Mouse (Mus musculus) thymus, adult 2 months (tissue): ENCODE data around the gene Znrf2. TPM values are rescaled to one million over a fixed set of nuclear protein-coding genes. Genes with fewer than 3 reads are reported as not detected.

ENCODE experiments used
- DNase-seq: peaks from one replicate; pipeline ENCODE4 v3.0.0; 2021
- H3K27ac ChIP-seq: fragments of 200-500 bp; 2 replicates; pipeline ENCODE4 v1.5.1; 2012; ENCODE audit warnings: low read length, control low read depth; ENCODE audit not compliant: control insufficient read depth, insufficient read depth
- H3K27me3 ChIP-seq: fragments of 200-500 bp; 2 replicates; pipeline ENCODE4 v1.6.1; 2012; ENCODE audit warnings: mild to moderate bottlenecking, low read length, moderate library complexity, mixed read lengths; ENCODE audit not compliant: control insufficient read depth, insufficient read depth
- H3K36me3 ChIP-seq: fragments of 200-500 bp; 2 replicates; pipeline ENCODE4 v1.6.1; 2012; ENCODE audit warnings: mild to moderate bottlenecking, low read length, moderate library complexity; ENCODE audit not compliant: control insufficient read depth, insufficient read depth
- H3K4me1 ChIP-seq: fragments of 200-500 bp; replicated peaks from 2 replicates; pipeline ENCODE4 v1.6.1; 2012; ENCODE audit warnings: low read length; ENCODE audit not compliant: control insufficient read depth, insufficient read depth
- H3K4me3 ChIP-seq: fragments of 200-500 bp; 2 replicates; pipeline ENCODE4 v1.5.1; 2012; ENCODE audit warnings: mild to moderate bottlenecking, low read length, control low read depth, moderate library complexity; ENCODE audit not compliant: control insufficient read depth, insufficient read depth
- CTCF ChIP-seq: fragments of 200-500 bp; IDR thresholded peaks from 2 replicates; pipeline ENCODE4 v1.5.1; 2012; ENCODE audit warnings: mild to moderate bottlenecking, control low read depth, low read length, moderate library complexity, borderline replicate concordance; ENCODE audit not compliant: control insufficient read depth, poor library complexity, insufficient read depth; ENCODE audit errors: extremely low read depth
- POLR2A ChIP-seq: fragments of 200-500 bp; IDR thresholded peaks from 2 replicates; pipeline ENCODE4 v1.6.1; 2012; ENCODE audit warnings: mild to moderate bottlenecking, low read length, control low read depth, moderate library complexity; ENCODE audit not compliant: control insufficient read depth, poor library complexity, insufficient read depth; ENCODE audit errors: extremely low read depth
- WGBS: fragments of 180-500 bp; shearing (Covaris S2); methylation state at CpG from one replicate; pipeline ENCODE4 v1.1.7; 2018; 5-methylcytosine and 5-hydroxymethylcytosine counted together
- polyA plus RNA-seq: library from polyadenylated mRNA; depleted of rRNA; stranded (reverse); fragments of >200 nt; gene quantifications from 2 replicates; pipeline ENCODE4 v1.2.3, GENCODE M21; 2012

Znrf2 gene
- polyA plus RNA-seq, 1 experiment, result 17.5 TPM

- Histone ChIP-seq H3K27ac (no peak overlapping the region), H3K4me3 (no peak overlapping the region), H3K4me1 (peaks cover 14% of the 10 kb centered on the region), H3K27me3 (no peaks in the 10 kb centered on the region), H3K36me3 (no peaks in the 10 kb centered on the region)
- TF ChIP-seq CTCF, result no peak
- no peak for TF ChIP-seq POLR2A
- no peak for DNase-seq
- 89% methylated on average over 5 of the region's 5 CpGs for WGBS
Observed at GRCm38 (mm10) chr6:54827481-54827880, 10.8 kb downstream of the Znrf2 start.

- no peak overlapping the region for H3K4me3 ChIP-seq
- no peak for TF ChIP-seq CTCF
- no peak for TF ChIP-seq POLR2A
- DNase-seq, result no peak
- WGBS, result 65% methylated on average over 1 of the region's 1 CpGs
- no peaks in the 10 kb centered on the region for H3K27me3 ChIP-seq
- H3K36me3 ChIP-seq, result no peaks in the 10 kb centered on the region
- H3K4me1 ChIP-seq, result peaks cover 14% of the 10 kb centered on the region
- H3K27ac ChIP-seq, result no peak overlapping the region
Observed at GRCm38 (mm10) chr6:54828274-54828673, 11.6 kb downstream of the Znrf2 start.

GRCm38 (mm10) chr6:54830048-54830772, 13.5 kb downstream of the Znrf2 start:
- Histone ChIP-seq H3K36me3 (no peaks in the 10 kb centered on the region), H3K4me1 (peaks cover 14% of the 10 kb centered on the region), H3K27me3 (no peaks in the 10 kb centered on the region), H3K27ac (no peak overlapping the region), H3K4me3 (no peak overlapping the region)
- DNase-seq, result no peak
- TF ChIP-seq POLR2A (no peak), CTCF (no peak)
- 88% methylated on average over 7 of the region's 7 CpGs for WGBS

GRCm38 (mm10) chr6:54831069-54831720, 14.5 kb downstream of the Znrf2 start:
- Histone ChIP-seq H3K36me3 (no peaks in the 10 kb centered on the region), H3K4me1 (peaks cover 12% of the 10 kb centered on the region), H3K27ac (no peak overlapping the region), H3K4me3 (no peak overlapping the region), H3K27me3 (no peaks in the 10 kb centered on the region)
- 81% methylated on average over 8 of the region's 8 CpGs for WGBS
- no peak for TF ChIP-seq POLR2A
- TF ChIP-seq CTCF, result no peak
- DNase-seq, result no peak

GRCm38 (mm10) chr6:54833427-54833826, 16.7 kb downstream of the Znrf2 start:
- Histone ChIP-seq H3K27me3 (no peaks in the 10 kb centered on the region), H3K4me3 (no peak overlapping the region), H3K27ac (no peak overlapping the region), H3K36me3 (no peaks in the 10 kb centered on the region), H3K4me1 (peaks cover 7% of the 10 kb centered on the region; the same call in 1 of the 2 replicates)
- DNase-seq, result no peak
- WGBS, result 49% methylated on average over 2 of the region's 2 CpGs
- TF ChIP-seq CTCF, result no peak
- no peak for TF ChIP-seq POLR2A

GRCm38 (mm10) chr6:54836666-54837065, 19.9 kb downstream of the Znrf2 start:
- H3K4me3 ChIP-seq, result no peak overlapping the region
- TF ChIP-seq CTCF (no peak), POLR2A (no peak)
- no peak overlapping the region for H3K27ac ChIP-seq
- no peak for DNase-seq
- H3K36me3 ChIP-seq, result 0 out of 2 replicates have a peak, but pooled peaks cover 4% of the 10 kb centered on the region
- H3K27me3 ChIP-seq, result no peaks in the 10 kb centered on the region
- H3K4me1 ChIP-seq, result no peaks in the 10 kb centered on the region; the same call in 1 of the 2 replicates
